Mouse (Mus musculus) G1E-ER4 (cell line): ENCODE results near the gene Olfr972. TPM values are rescaled to one million over a fixed set of nuclear protein-coding genes. Genes with fewer than 3 reads are reported as not detected.
"Not testable (repeated sequence)": the region's sequence is repeated elsewhere in the genome, so short reads cannot be mapped to it uniquely, and the experiment has no call there.

Source experiments
- GATA1 ChIP-seq: IDR thresholded peaks from one replicate; pipeline ENCODE4 v1.8.0; 2012; ENCODE audit warnings: low read length, inconsistent platforms
- polyA plus RNA-seq: library from polyadenylated mRNA; stranded (reverse); fragments of >175 nt; gene quantifications from 2 replicates; pipeline ENCODE4 v1.2.3, GENCODE M21; 2012

The Olfr972 gene
- polyA plus RNA-seq: not detected in 2 replicates

DNA sequence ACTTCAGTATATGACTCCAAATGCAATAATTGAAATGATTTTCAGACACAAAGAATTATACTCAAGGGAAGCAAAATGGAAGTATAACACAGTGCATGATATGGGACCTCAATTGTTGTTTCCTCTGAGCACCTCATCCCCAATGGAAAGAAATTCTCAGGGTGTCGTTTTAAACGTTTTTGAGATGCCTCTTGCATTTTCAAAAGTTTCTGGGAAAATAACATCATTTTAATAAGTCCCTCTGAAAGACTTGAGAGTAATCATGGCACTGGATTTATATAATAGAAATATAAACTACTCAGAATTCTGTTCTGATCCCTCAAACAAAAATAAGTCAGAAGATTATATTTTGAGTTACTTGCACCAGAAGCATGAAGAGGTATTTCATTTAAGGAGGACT is at the start of gene Olfr972:
Gene Olfr972 (plus strand): TSS at position 301 of the 400 bp plus-strand sequence.
- TF ChIP-seq GATA1: no peak

DNA sequence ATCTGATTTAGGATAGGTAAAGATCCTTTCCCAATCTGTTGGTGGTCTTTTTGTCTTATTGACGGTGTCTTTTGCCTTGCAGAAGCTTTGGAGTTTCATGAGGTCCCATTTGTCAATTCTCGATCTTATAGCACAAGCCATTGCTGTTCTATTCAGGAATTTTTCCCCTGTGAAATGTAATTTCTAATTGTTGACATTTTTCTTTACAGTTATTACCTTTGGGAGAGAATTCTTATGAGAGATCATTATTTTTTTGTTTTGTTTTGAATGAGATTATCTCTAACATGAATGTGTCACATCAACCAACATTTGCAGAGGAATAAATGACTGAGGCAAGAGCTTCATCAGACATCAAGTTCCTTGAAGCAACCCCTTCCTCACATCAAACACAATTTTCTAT is 29.6 kb upstream of the Olfr972 start, which contains the start of gene Olfr971:
Gene Olfr971 (plus strand): TSS at position 301 of the 400 bp plus-strand sequence.
- not testable (repeated sequence) for TF ChIP-seq GATA1

- no peak for TF ChIP-seq GATA1
These were observed 38.9 kb downstream of the Olfr972 start for GRCm38 (mm10) chr9:39905106-39905505.

GRCm38 (mm10) chr9:39907036-39907435 is 40.8 kb downstream of the Olfr972 start, which contains the start of gene Olfr229:
Gene Olfr229, plus strand, starts transcription at chr9:39907336.
- TF ChIP-seq GATA1: no peak

GRCm38 (mm10) chr9:39909939-39910338 is 43.7 kb downstream of the Olfr972 start:
- TF ChIP-seq GATA1: no peak

Other genes with a start within 250 kb of the Olfr972 start
- not detected in 2 replicates for gene Olfr960, start 245.0 kb upstream of the Olfr972 start, polyA plus RNA-seq
- gene Olfr961, start 221.3 kb upstream of the Olfr972 start, polyA plus RNA-seq: not detected in 2 replicates
- not detected in 2 replicates for gene Olfr963, start 199.2 kb upstream of the Olfr972 start, polyA plus RNA-seq
- gene Olfr149, start 159.3 kb upstream of the Olfr972 start, polyA plus RNA-seq: not detected in 2 replicates
- gene Olfr965, start 155.1 kb upstream of the Olfr972 start, polyA plus RNA-seq: not detected in 2 replicates
- gene Olfr150, start 135.4 kb upstream of the Olfr972 start, polyA plus RNA-seq: not detected in 2 replicates
- gene Olfr967, start 120.2 kb upstream of the Olfr972 start, polyA plus RNA-seq: not detected in 2 replicates
- not detected in 2 replicates for gene Olfr968, start 83.2 kb upstream of the Olfr972 start, polyA plus RNA-seq
- gene Olfr969, start 75.5 kb upstream of the Olfr972 start, polyA plus RNA-seq: not detected in 2 replicates
- gene Olfr970, start 57.6 kb upstream of the Olfr972 start, polyA plus RNA-seq: not detected in 2 replicates
- not detected in 2 replicates for gene Olfr971, start 29.5 kb upstream of the Olfr972 start, polyA plus RNA-seq
- gene Olfr229, start 40.9 kb downstream of the Olfr972 start, polyA plus RNA-seq: not detected in 2 replicates
- not detected in 2 replicates for gene Olfr974, start 71.1 kb downstream of the Olfr972 start, polyA plus RNA-seq
- not detected in 2 replicates for gene Olfr975, start 85.6 kb downstream of the Olfr972 start, polyA plus RNA-seq
- gene Olfr976, start 94.7 kb downstream of the Olfr972 start, polyA plus RNA-seq: not detected in 2 replicates
- gene Olfr978, start 125.7 kb downstream of the Olfr972 start, polyA plus RNA-seq: not detected in 2 replicates
- gene Olfr979, start 137.0 kb downstream of the Olfr972 start, polyA plus RNA-seq: not detected in 2 replicates
- gene Olfr980, start 143.2 kb downstream of the Olfr972 start, polyA plus RNA-seq: not detected in 2 replicates
- not detected in 2 replicates for gene Olfr981, start 155.0 kb downstream of the Olfr972 start, polyA plus RNA-seq
- gene Olfr982, start 207.4 kb downstream of the Olfr972 start, polyA plus RNA-seq: not detected in 2 replicates
- not detected in 2 replicates for gene Olfr983, start 227.2 kb downstream of the Olfr972 start, polyA plus RNA-seq
- gene Olfr984, start 247.8 kb downstream of the Olfr972 start, polyA plus RNA-seq: not detected in 2 replicates